Mouse (Mus musculus) heart, embryonic 16.5 days (tissue): Measurements from ENCODE around the gene Slc26a9. TPM values are rescaled to one million over a fixed set of nuclear protein-coding genes. Genes with fewer than 3 reads are reported as not detected.
A peak's percentile ranks its signal among the peaks of the same experiment; 100 is the strongest.

Source experiments
- ATAC-seq: fragments of 200-750 bp; cut with Nextera tagmentation; replicated peaks from 2 replicates; pipeline ENCODE4 v1.8.0; 2017; ENCODE audit warnings: moderate number of reproducible peaks; ENCODE audit not compliant: insufficient read depth, low FRiP score; ENCODE audit errors: extremely low read depth
- H3K27ac ChIP-seq: fragments of 300-500 bp; sonication (generic); 2 replicates; pipeline ENCODE4 v1.5.1; 2014; ENCODE audit warnings: mild to moderate bottlenecking, low read length, control low read depth, moderate library complexity
- H3K27me3 ChIP-seq: fragments of 300-500 bp; sonication (generic); 2 replicates; pipeline ENCODE4 v1.6.1; 2014; ENCODE audit warnings: low read length, mixed read lengths; ENCODE audit not compliant: control insufficient read depth, insufficient read depth
- H3K36me3 ChIP-seq: fragments of 300-500 bp; sonication (generic); 2 replicates; pipeline ENCODE4 v1.6.1; 2014; ENCODE audit not compliant: control insufficient read depth, insufficient read depth
- H3K4me1 ChIP-seq: fragments of 300-500 bp; sonication (generic); 2 replicates; pipeline ENCODE4 v1.6.1; 2014; ENCODE audit warnings: low read length, mixed read lengths; ENCODE audit not compliant: control insufficient read depth, insufficient read depth
- H3K4me2 ChIP-seq: fragments of 300-500 bp; sonication (generic); 2 replicates; pipeline ENCODE4 v1.6.1; 2014; ENCODE audit warnings: low read depth, mild to moderate bottlenecking, control low read depth, low read length
- H3K4me3 ChIP-seq: fragments of 300-500 bp; sonication (generic); 2 replicates; pipeline ENCODE4 v1.5.1; 2014; ENCODE audit warnings: mild to moderate bottlenecking, control low read depth, low read length
- H3K9ac ChIP-seq: fragments of 300-500 bp; sonication (generic); 2 replicates; pipeline ENCODE4 v1.6.1; 2014; ENCODE audit warnings: low read length, control low read depth
- H3K9me3 ChIP-seq: fragments of 300-500 bp; sonication (generic); replicated peaks from 2 replicates; pipeline ENCODE4 v1.6.1; 2016; ENCODE audit warnings: low read length; ENCODE audit not compliant: control insufficient read depth
- WGBS: fragments of 180-500 bp; shearing (Covaris S2); extraction: QIAGEN DNeasy Blood & Tissue Kit; methylation state at CpG from one replicate; pipeline ENCODE4 v1.1.7; 2014; 5-methylcytosine and 5-hydroxymethylcytosine counted together
- polyA plus RNA-seq: library from polyadenylated mRNA; unstranded; fragments of >200 nt; fragmentation: Nextera tagmentation; extraction: Ambion mirVana; gene quantifications from 2 replicates; pipeline ENCODE4 v1.2.1, GENCODE M21; 2015

Slc26a9 gene
- polyA plus RNA-seq, 1 experiment from 2014 or later: 0.07 TPM

- Histone ChIP-seq H3K4me1 (peaks cover 26% of the 10 kb centered on the region), H3K27me3 (no peaks in the 10 kb centered on the region), H3K27ac (no peak overlapping the region), H3K4me2 (no peak overlapping the region), H3K9me3 (no peaks in the 10 kb centered on the region), H3K4me3 (no peak overlapping the region), H3K36me3 (no peaks in the 10 kb centered on the region), H3K9ac (no peak overlapping the region)
- 72% methylated on average over 7 of the region's 7 CpGs for WGBS
- ATAC-seq: no peak
These were observed 15.0 kb downstream of the Slc26a9 start for GRCm38 (mm10) chr1:131758796-131759195.

DNA sequence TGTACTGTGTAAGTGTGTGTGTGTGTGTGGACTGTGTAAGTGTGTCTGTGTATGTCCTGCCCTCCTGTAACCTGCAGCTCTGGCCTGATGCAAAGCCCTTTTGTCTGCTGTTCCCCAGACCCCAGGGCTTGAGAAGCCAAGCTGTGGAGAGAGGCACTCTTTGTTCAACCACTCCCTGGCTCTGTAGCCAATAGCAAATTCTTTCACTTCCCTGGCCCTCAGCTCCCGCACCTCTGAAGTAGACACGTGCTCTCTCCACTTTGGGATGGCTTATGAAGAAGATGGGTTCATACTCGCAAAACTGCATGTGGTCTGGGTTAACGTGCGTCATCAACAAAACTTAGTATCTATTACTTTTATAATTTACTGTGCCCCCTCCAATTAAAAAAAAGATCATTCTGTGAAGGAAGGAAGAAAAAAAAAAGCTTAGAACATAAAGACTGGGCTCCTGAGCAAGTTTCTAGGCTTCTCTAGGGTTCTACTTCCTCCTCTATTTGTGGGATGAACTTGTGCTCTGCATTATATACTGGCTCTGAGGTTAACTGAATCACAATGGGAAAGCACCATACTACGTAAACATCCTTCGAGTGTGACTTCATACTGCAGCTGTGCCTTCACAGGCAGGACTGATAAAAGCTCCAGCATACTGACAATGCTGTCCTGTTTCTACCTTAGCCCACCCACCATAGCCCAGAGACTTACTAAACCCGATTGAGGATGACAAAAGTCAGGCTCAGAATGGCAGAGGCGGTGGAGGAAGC is 16.0 kb downstream of the Slc26a9 start:
- Histone ChIP-seq H3K4me2 (no peak overlapping the region), H3K9me3 (no peaks in the 10 kb centered on the region), H3K27me3 (no peaks in the 10 kb centered on the region), H3K27ac (no peak overlapping the region), H3K4me3 (no peak overlapping the region), H3K36me3 (no peaks in the 10 kb centered on the region), H3K4me1 (peaks cover 17% of the 10 kb centered on the region), H3K9ac (no peak overlapping the region)
- WGBS: 57% methylated on average over 9 of the region's 9 CpGs
- no peak for ATAC-seq

GRCm38 (mm10) chr1:131760428-131760820 is 16.6 kb downstream of the Slc26a9 start:
- Histone ChIP-seq H3K4me2 (no peak overlapping the region), H3K9me3 (no peaks in the 10 kb centered on the region), H3K27ac (no peak overlapping the region), H3K4me3 (no peak overlapping the region), H3K36me3 (no peaks in the 10 kb centered on the region), H3K9ac (no peak overlapping the region), H3K4me1 (peaks cover 14% of the 10 kb centered on the region), H3K27me3 (no peaks in the 10 kb centered on the region)
- no peak for ATAC-seq
- WGBS: 87% methylated on average over 3 of the region's 3 CpGs

GRCm38 (mm10) chr1:131761079-131761831 is 17.4 kb downstream of the Slc26a9 start:
- ATAC-seq: no peak
- Histone ChIP-seq H3K36me3 (no peaks in the 10 kb centered on the region), H3K9me3 (no peaks in the 10 kb centered on the region), H3K9ac (no peak overlapping the region), H3K4me1 (peaks cover 13% of the 10 kb centered on the region), H3K27me3 (no peaks in the 10 kb centered on the region), H3K4me2 (no peak overlapping the region), H3K4me3 (no peak overlapping the region), H3K27ac (no peak overlapping the region)
- WGBS: 71% methylated on average over 13 of the region's 13 CpGs

- Histone ChIP-seq H3K4me3 (no peak overlapping the region), H3K9ac (no peak overlapping the region), H3K36me3 (no peaks in the 10 kb centered on the region), H3K27me3 (no peaks in the 10 kb centered on the region), H3K9me3 (no peaks in the 10 kb centered on the region), H3K4me1 (peaks cover 13% of the 10 kb centered on the region), H3K4me2 (no peak overlapping the region), H3K27ac (no peak overlapping the region)
- WGBS: 43% methylated on average over 9 of the region's 9 CpGs
- ATAC-seq: 0 out of 2 replicates have a peak, but pooled peaks have one; percentile 12
These were observed 19.9 kb downstream of the Slc26a9 start for GRCm38 (mm10) chr1:131763683-131764082.

DNA sequence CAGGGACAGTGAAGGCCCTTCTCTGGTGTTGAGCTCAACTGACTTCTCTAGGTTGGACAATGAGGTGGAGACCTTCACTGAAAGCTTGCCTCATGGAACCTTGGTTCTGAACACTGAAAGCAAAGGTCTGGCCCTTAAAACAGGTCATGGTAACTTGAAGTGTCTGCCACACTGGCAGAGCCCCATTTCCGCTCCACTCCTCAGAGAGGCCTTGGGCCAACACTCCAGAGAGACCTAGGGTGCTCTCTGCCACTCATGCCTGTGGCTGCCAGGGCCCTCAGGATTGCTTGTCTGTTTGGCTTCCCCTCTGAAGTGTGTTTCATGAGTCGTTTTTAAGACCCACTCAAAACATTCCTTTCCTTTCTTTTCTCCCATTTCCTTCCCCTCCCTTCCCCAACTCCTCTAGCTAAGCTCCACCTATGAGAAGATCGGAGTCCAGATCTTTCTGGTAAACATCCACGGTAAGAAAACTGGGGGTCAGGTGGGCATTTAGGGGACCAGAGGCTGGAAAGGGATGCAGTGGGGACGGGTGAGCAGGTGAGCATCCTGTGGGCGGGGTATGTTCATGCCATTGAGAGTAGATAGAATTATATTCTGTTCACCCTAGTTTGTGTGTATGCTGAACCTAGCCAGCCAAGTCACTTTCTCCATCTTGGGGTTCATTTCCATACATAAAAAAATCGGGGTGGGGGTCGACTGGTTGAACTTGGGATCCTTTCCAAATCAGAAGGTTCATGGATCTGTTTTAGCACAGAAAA is 20.9 kb downstream of the Slc26a9 start:
- Histone ChIP-seq H3K9me3 (no peaks in the 10 kb centered on the region), H3K4me2 (no peak overlapping the region), H3K27ac (no peak overlapping the region), H3K27me3 (no peaks in the 10 kb centered on the region), H3K9ac (no peak overlapping the region), H3K4me1 (peaks cover 15% of the 10 kb centered on the region), H3K4me3 (no peak overlapping the region), H3K36me3 (no peaks in the 10 kb centered on the region)
- no peak for ATAC-seq
- WGBS: 53% methylated on average over 8 of the region's 8 CpGs

GRCm38 (mm10) chr1:131765357-131766001 is 21.7 kb downstream of the Slc26a9 start:
- H3K4me1 ChIP-seq: peaks cover 17% of the 10 kb centered on the region
- no peak overlapping the region for H3K27ac ChIP-seq
- H3K4me2 ChIP-seq: no peak overlapping the region
- H3K4me3 ChIP-seq: no peak overlapping the region
- no peaks in the 10 kb centered on the region for H3K27me3 ChIP-seq
- ATAC-seq: no peak; the same call in 1 of the 2 replicates
- H3K9me3 ChIP-seq: no peaks in the 10 kb centered on the region
- WGBS: 12% methylated on average over 11 of the region's 11 CpGs
- no peaks in the 10 kb centered on the region for H3K36me3 ChIP-seq
- no peak overlapping the region for H3K9ac ChIP-seq

GRCm38 (mm10) chr1:131769296-131769695 is 25.5 kb downstream of the Slc26a9 start:
- H3K4me3 ChIP-seq: no peak overlapping the region
- H3K27ac ChIP-seq: no peak overlapping the region
- no peak for ATAC-seq
- H3K9ac ChIP-seq: no peak overlapping the region
- peaks cover 3% of the 10 kb centered on the region; the same call in 1 of the 2 replicates for H3K9me3 ChIP-seq
- no peak overlapping the region for H3K4me2 ChIP-seq
- H3K4me1 ChIP-seq: peaks cover 17% of the 10 kb centered on the region
- no peaks in the 10 kb centered on the region for H3K27me3 ChIP-seq
- no peaks in the 10 kb centered on the region for H3K36me3 ChIP-seq
- WGBS: 62% methylated on average over 3 of the region's 3 CpGs
